Mouse (Mus musculus): Measurements from ENCODE around the gene Ccno. TPM values are rescaled to one million over a fixed set of nuclear protein-coding genes. Genes with fewer than 3 reads are reported as not detected.
"Not testable (repeated sequence)": the region's sequence is repeated elsewhere in the genome, so short reads cannot be mapped to it uniquely, and the experiment has no call there.

Ccno gene
- polyA plus RNA-seq, 1 experiment from 2014 or later, result not detected

GRCm38 (mm10) chr13:112990346-112990745 lies 2.7 kb downstream of the Ccno start:
- WGBS (ENCODE audit: missing documents), result 7% methylated on average over 4 of the region's 4 CpGs
- H3K27ac ChIP-seq, result no peak overlapping the region
- H3K79me2 ChIP-seq (ENCODE audit: inconsistent target), result no peaks in the 10 kb centered on the region
- H3K4me3 ChIP-seq (ENCODE audit: inconsistent target), result no peak overlapping the region
- H3K36me3 ChIP-seq (ENCODE audit: inconsistent target), result no peaks in the 10 kb centered on the region

GRCm38 (mm10) chr13:112993531-112994152 lies 6.0 kb downstream of the Ccno start, which contains the start of gene Mcidas:
TSS of gene Mcidas (plus strand) at chr13:112993845.
- 1% methylated on average over 60 of the region's 63 CpGs for WGBS (ENCODE audit: missing documents)
- no peaks in the 10 kb centered on the region for H3K79me2 ChIP-seq (ENCODE audit: inconsistent target)
- H3K4me3 ChIP-seq (ENCODE audit: inconsistent target), result no peak within 1 kb of the TSS
- H3K36me3 ChIP-seq (ENCODE audit: inconsistent target), result no peaks in the 10 kb centered on the region
- no peak within 1 kb of the TSS for H3K27ac ChIP-seq

- Histone ChIP-seq H3K79me2 (ENCODE audit: inconsistent target) (no peaks in the 10 kb centered on the region), H3K27ac (no peak overlapping the region), H3K4me3 (ENCODE audit: inconsistent target) (no peak overlapping the region), H3K36me3 (ENCODE audit: inconsistent target) (no peaks in the 10 kb centered on the region)
- 3% methylated on average over 15 of the region's 25 CpGs for WGBS (ENCODE audit: missing documents)
Measured at GRCm38 (mm10) chr13:112994191-112994590, 6.6 kb downstream of the Ccno start.

- H3K4me3 ChIP-seq (ENCODE audit: inconsistent target), result no peak overlapping the region
- H3K36me3 ChIP-seq (ENCODE audit: inconsistent target), result no peaks in the 10 kb centered on the region
- 37% methylated on average over 4 of the region's 4 CpGs for WGBS (ENCODE audit: missing documents)
- H3K27ac ChIP-seq, result no peak overlapping the region
- no peaks in the 10 kb centered on the region for H3K79me2 ChIP-seq (ENCODE audit: inconsistent target)
Measured at GRCm38 (mm10) chr13:112996407-112996806, 8.8 kb downstream of the Ccno start.

- Histone ChIP-seq H3K4me3 (ENCODE audit: inconsistent target) (no peak overlapping the region), H3K36me3 (ENCODE audit: inconsistent target) (no peaks in the 10 kb centered on the region), H3K79me2 (ENCODE audit: inconsistent target) (no peaks in the 10 kb centered on the region), H3K27ac (no peak overlapping the region)
- 75% methylated on average over 6 of the region's 6 CpGs for WGBS (ENCODE audit: missing documents)
Measured at GRCm38 (mm10) chr13:112997369-112997768, 9.8 kb downstream of the Ccno start.

- Histone ChIP-seq H3K36me3 (ENCODE audit: inconsistent target) (no peaks in the 10 kb centered on the region), H3K27ac (no peak overlapping the region), H3K4me3 (ENCODE audit: inconsistent target) (peak overlapping the region; percentile 18; the same call in 1 of the 2 replicates), H3K79me2 (ENCODE audit: inconsistent target) (no peaks in the 10 kb centered on the region)
- 1% methylated on average over 46 of the region's 46 CpGs for WGBS (ENCODE audit: missing documents)
Measured at GRCm38 (mm10) chr13:112998427-112999201, 11.0 kb downstream of the Ccno start.

GRCm38 (mm10) chr13:113000090-113000489 lies 12.5 kb downstream of the Ccno start:
- 63% methylated on average over 3 of the region's 3 CpGs for whole genome bisulfite sequencing (ENCODE audit: missing documents)
- no peak overlapping the region for H3K27ac ChIP-seq
- no peaks in the 10 kb centered on the region for H3K79me2 ChIP-seq (ENCODE audit: inconsistent target)
- no peak overlapping the region for H3K4me3 ChIP-seq (ENCODE audit: inconsistent target)
- H3K36me3 ChIP-seq (ENCODE audit: inconsistent target), result no peaks in the 10 kb centered on the region

GRCm38 (mm10) chr13:113000576-113001318 lies 13.1 kb downstream of the Ccno start:
- Histone ChIP-seq H3K36me3 (ENCODE audit: inconsistent target) (no peaks in the 10 kb centered on the region), H3K27ac (no peak overlapping the region), H3K4me3 (ENCODE audit: inconsistent target) (no peak overlapping the region), H3K79me2 (ENCODE audit: inconsistent target) (no peaks in the 10 kb centered on the region)
- 54% methylated on average over 9 of the region's 9 CpGs for WGBS (ENCODE audit: missing documents)

GRCm38 (mm10) chr13:113012683-113013082 lies 25.1 kb downstream of the Ccno start:
- WGBS (ENCODE audit: missing documents), result 89% methylated on average over 6 of the region's 6 CpGs
- H3K79me2 ChIP-seq (ENCODE audit: inconsistent target), result no peaks in the 10 kb centered on the region
- peak overlapping the region; percentile 45; the same call in 1 of the 2 replicates for H3K27ac ChIP-seq
- peak overlapping the region; percentile 58 for H3K4me3 ChIP-seq (ENCODE audit: inconsistent target)
- H3K36me3 ChIP-seq (ENCODE audit: inconsistent target), result no peaks in the 10 kb centered on the region

- Histone ChIP-seq H3K27ac (peak overlapping the region; percentile 45), H3K4me3 (ENCODE audit: inconsistent target) (peak overlapping the region; percentile 58)
- not testable (repeated sequence) for H3K36me3 ChIP-seq (ENCODE audit: inconsistent target); H3K79me2 ChIP-seq (ENCODE audit: inconsistent target)
- WGBS (ENCODE audit: missing documents), result 4% methylated on average over 14 of the region's 20 CpGs
Measured at GRCm38 (mm10) chr13:113013174-113013953, 25.8 kb downstream of the Ccno start.

GRCm38 (mm10) chr13:113021521-113021920 lies 33.9 kb downstream of the Ccno start:
- Histone ChIP-seq H3K79me2 (ENCODE audit: inconsistent target) (no peaks in the 10 kb centered on the region), H3K4me3 (ENCODE audit: inconsistent target) (no peak overlapping the region), H3K36me3 (ENCODE audit: inconsistent target) (no peaks in the 10 kb centered on the region), H3K27ac (no peak overlapping the region)
- WGBS (ENCODE audit: missing documents), result 92% methylated on average over 2 of the region's 2 CpGs

GRCm38 (mm10) chr13:113022467-113022866 lies 34.9 kb downstream of the Ccno start:
- 79% methylated on average over 7 of the region's 8 CpGs for WGBS (ENCODE audit: missing documents)
- Histone ChIP-seq H3K27ac (no peak overlapping the region), H3K36me3 (ENCODE audit: inconsistent target) (no peaks in the 10 kb centered on the region), H3K79me2 (ENCODE audit: inconsistent target) (no peaks in the 10 kb centered on the region), H3K4me3 (ENCODE audit: inconsistent target) (no peak overlapping the region)

GRCm38 (mm10) chr13:113023274-113024143 lies 35.9 kb downstream of the Ccno start:
- WGBS (ENCODE audit: missing documents), result 43% methylated on average over 16 of the region's 17 CpGs
- H3K79me2 ChIP-seq (ENCODE audit: inconsistent target), result no peaks in the 10 kb centered on the region
- no peak overlapping the region for H3K4me3 ChIP-seq (ENCODE audit: inconsistent target)
- no peak overlapping the region for H3K27ac ChIP-seq
- no peaks in the 10 kb centered on the region for H3K36me3 ChIP-seq (ENCODE audit: inconsistent target)
